Mouse (Mus musculus) neural tube, embryonic 11.5 days (tissue): Measurements from ENCODE around the gene Wipf2. TPM values are rescaled to one million over a fixed set of nuclear protein-coding genes. Genes with fewer than 3 reads are reported as not detected.
"Not testable (repeated sequence)": the region's sequence is repeated elsewhere in the genome, so short reads cannot be mapped to it uniquely, and the experiment has no call there.

Experiments used
- ATAC-seq: fragments of 200-750 bp; cut with Nextera tagmentation; 2 replicates; pipeline ENCODE4 v1.8.0; 2017; ENCODE audit warnings: moderate number of reproducible peaks, mild to moderate bottlenecking, moderate TSS enrichment, moderate library complexity; ENCODE audit not compliant: insufficient read depth, low FRiP score, low TSS enrichment
- DNase-seq: peaks from one replicate; pipeline ENCODE4 v3.0.0-alpha.2; 2015; ENCODE audit warnings: low spot score
- H3K27ac ChIP-seq: fragments of 300-500 bp; sonication (generic); 2 replicates; pipeline ENCODE4 v1.5.1; 2014; ENCODE audit warnings: low read depth, mild to moderate bottlenecking, low read length
- H3K27me3 ChIP-seq: fragments of 300-500 bp; sonication (generic); 2 replicates; pipeline ENCODE4 v1.6.1; 2014; ENCODE audit warnings: mild to moderate bottlenecking, low read length, mixed read lengths; ENCODE audit not compliant: control insufficient read depth, insufficient read depth
- H3K36me3 ChIP-seq: fragments of 300-500 bp; sonication (generic); 2 replicates; pipeline ENCODE4 v1.6.1; 2014; ENCODE audit warnings: mild to moderate bottlenecking, low read length, moderate library complexity, mixed read lengths; ENCODE audit not compliant: control insufficient read depth, insufficient read depth
- H3K4me1 ChIP-seq: fragments of 300-500 bp; sonication (generic); 2 replicates; pipeline ENCODE4 v1.6.1; 2014; ENCODE audit warnings: low read length, mixed read lengths; ENCODE audit not compliant: control insufficient read depth, insufficient read depth
- H3K4me2 ChIP-seq: fragments of 300-500 bp; sonication (generic); 2 replicates; pipeline ENCODE4 v1.6.1; 2014; ENCODE audit warnings: low read depth, mild to moderate bottlenecking, moderate library complexity
- H3K4me3 ChIP-seq: fragments of 300-500 bp; sonication (generic); 2 replicates; pipeline ENCODE4 v1.5.1; 2014; ENCODE audit warnings: low read depth, low read length
- H3K9ac ChIP-seq: fragments of 300-500 bp; sonication (generic); 2 replicates; pipeline ENCODE4 v1.6.1; 2014; ENCODE audit warnings: mild to moderate bottlenecking, low read length
- H3K9me3 ChIP-seq: fragments of 300-500 bp; sonication (generic); 2 replicates; pipeline ENCODE4 v1.6.1; 2016; ENCODE audit warnings: low read length; ENCODE audit not compliant: control insufficient read depth
- WGBS: fragments of 180-500 bp; shearing (Covaris S2); extraction: QIAGEN DNeasy Blood & Tissue Kit; methylation state at CpG from one replicate; pipeline ENCODE4 v1.1.7; 2014; 5-methylcytosine and 5-hydroxymethylcytosine counted together
- polyA plus RNA-seq: library from polyadenylated mRNA; unstranded; fragments of >200 nt; fragmentation: Nextera tagmentation; extraction: Ambion mirVana; gene quantifications from 2 replicates; pipeline ENCODE4 v1.2.1, GENCODE M21; 2014

Gene Wipf2
- polyA plus RNA-seq, 1 experiment from 2014 or later, result 5.6 TPM

DNA sequence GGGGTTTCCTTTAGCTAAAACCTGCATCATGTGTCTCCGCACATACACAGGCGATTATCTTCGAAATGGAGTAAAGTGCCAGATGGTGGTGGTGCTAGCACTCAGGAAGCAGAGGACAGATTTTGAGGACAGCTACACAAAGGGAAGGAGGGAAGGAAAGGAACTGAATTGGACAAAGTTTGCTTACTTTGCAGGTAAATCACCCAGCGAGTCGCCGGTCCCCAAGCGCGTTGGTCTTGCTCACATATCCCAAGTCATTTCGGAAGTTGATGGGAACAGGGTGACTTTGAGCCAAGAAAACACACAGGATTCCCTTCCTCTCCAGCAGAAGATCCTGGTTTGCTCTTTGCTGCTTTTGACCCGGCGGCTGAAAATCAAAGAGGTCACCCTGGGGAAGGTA is 55.6 kb downstream of the Wipf2 start:
- no peak overlapping the region for H3K4me2 ChIP-seq
- H3K9me3 ChIP-seq, result no peaks in the 10 kb centered on the region
- H3K36me3 ChIP-seq, result peaks cover 4% of the 10 kb centered on the region; the same call in 1 of the 2 replicates
- no peak overlapping the region for H3K4me3 ChIP-seq
- no peak overlapping the region for H3K27ac ChIP-seq
- no peak for ATAC-seq
- no peaks in the 10 kb centered on the region for H3K27me3 ChIP-seq
- H3K9ac ChIP-seq, result no peak overlapping the region
- 0 out of 2 replicates have a peak, but pooled peaks cover 6% of the 10 kb centered on the region for H3K4me1 ChIP-seq
- no peak for DNase-seq
- WGBS, result 95% methylated on average over 11 of the region's 11 CpGs

DNA sequence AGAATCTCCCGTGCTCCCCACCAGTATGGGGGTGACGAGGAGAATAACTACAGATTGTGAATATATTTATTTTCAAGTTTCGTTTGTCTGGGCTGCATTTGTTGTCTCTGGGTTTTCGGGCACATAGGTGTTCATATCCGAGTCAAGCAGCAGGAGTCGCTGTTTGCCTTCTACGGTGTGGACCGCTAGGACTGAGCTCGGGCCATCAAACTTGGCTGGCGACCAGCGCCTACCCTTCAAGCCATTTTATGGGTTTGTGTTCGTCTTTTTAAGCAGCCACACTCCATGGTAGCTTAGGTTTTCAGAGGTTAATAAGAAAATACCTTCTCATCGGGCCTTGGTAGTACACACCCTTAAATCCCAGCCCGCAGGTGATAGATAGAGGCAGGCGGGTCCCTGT is 58.4 kb downstream of the Wipf2 start:
- not testable (repeated sequence) for H3K27ac ChIP-seq, H3K4me3 ChIP-seq, H3K27me3 ChIP-seq, H3K9me3 ChIP-seq, H3K36me3 ChIP-seq, H3K4me2 ChIP-seq, H3K9ac ChIP-seq, ATAC-seq
- peaks cover 28% of the 10 kb centered on the region for H3K4me1 ChIP-seq
- 63% methylated on average over 15 of the region's 15 CpGs for WGBS
- peak; percentile 74 for DNase-seq

DNA sequence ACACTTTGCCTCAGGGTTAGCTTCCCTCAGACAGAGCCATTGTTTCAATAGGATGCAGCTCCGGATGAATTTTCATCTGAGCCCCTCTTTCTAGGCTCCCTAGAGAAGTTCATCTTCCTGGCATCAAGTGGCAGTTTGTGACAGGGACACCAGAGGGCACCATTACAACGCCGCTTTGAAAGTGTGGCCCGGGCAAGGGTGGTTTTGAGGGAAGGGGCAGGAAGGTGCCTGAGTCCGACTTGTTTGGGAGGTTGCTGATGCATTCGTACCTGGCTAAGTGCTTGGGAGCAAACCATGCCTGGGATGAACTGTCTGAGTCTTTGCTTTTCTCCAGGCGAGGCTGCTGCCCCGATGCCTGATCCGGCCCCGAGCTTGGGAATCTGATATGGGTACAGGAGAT is 58.9 kb downstream of the Wipf2 start:
- H3K27ac ChIP-seq, H3K4me2 ChIP-seq, ATAC-seq: not testable (repeated sequence)

DNA sequence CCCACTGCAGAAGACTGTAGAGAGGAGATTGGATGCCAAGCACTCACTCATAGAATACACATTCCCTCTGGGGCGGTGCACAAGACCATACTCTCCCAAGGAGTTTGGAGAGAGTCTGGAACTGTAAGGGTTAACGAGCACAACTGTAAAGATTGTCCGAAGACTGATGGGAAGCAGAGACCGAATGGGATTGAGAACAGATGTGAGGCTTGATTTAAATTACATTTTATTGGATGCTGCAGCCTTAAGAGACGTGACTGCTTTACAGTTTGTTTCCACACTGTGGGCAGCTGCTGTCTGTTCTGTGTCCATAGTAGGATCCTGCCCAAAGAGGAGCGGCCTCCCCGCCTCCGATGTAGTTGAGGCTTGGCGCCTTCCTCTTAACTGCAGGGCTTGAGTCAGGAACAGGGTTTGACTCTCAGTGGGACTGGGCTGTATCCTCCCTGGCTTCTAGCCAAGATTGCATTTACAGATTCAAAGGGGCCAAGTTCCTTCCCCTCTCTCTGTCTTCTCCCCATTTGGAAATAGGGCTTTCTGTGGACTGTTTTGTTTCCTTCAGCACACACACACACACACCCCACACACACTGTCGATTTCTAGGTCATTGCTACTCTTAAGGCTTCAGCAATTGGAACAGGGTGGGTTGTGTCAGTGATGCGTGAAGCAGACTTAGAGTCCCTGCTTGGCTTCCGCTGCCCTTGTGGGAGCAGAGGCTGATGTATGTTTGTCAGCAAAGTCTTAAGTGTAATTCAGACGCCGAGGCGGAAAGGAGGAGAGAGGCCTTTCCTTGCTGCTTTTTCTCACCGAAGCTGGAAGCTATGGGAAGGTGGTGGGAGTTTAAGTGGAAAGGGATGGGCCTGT is 59.6 kb downstream of the Wipf2 start:
- not testable (repeated sequence) for H3K9ac ChIP-seq, H3K4me3 ChIP-seq, ATAC-seq, H3K9me3 ChIP-seq, H3K27me3 ChIP-seq, H3K36me3 ChIP-seq, H3K4me2 ChIP-seq, DNase-seq
- Histone ChIP-seq H3K4me1 (peaks cover 35% of the 10 kb centered on the region), H3K27ac (0 out of 2 replicates have a peak overlapping the region, but pooled peaks have one; percentile 34)
- WGBS, result 54% methylated on average over 16 of the region's 16 CpGs

More for the DNA sequence above, 58.9 kb downstream of the Wipf2 start:
- H3K27me3 ChIP-seq, H3K9ac ChIP-seq, H3K36me3 ChIP-seq, H3K4me3 ChIP-seq, H3K9me3 ChIP-seq: not testable (repeated sequence)
- DNase-seq, result peak; percentile 81
- 43% methylated on average over 10 of the region's 10 CpGs for WGBS
- H3K4me1 ChIP-seq, result peaks cover 29% of the 10 kb centered on the region

DNA sequence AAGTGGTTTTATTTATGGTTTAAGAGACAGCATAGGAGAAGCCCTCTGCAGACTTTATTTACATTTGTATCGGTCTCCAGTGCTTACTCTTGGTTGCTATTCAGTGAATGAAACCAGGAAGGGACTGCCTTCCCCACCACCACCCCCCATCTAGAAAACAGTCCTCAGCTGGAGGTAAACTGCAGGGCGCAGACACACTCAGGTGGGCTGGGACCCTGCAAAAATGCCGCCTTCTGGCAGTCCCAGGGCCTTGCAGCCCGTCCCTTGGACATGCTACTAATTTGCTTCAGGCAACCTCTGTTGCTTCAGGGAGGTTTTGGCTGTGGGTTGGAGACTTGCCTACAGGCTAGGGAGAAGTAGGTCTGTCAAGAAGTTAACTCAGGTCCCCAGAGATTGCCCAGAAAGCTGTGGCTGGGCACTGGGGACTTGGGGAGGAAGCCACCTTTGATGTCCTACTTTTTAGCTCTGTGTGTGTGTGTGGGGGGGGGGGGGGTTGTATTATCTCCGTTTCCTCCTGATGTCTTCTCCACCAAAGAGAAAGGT is 61.3 kb downstream of the Wipf2 start:
- no peaks in the 10 kb centered on the region for H3K9me3 ChIP-seq
- no peak overlapping the region for H3K4me3 ChIP-seq
- H3K27me3 ChIP-seq, result no peaks in the 10 kb centered on the region
- H3K27ac ChIP-seq, result peak overlapping the region; percentile 28
- peaks cover 49% of the 10 kb centered on the region for H3K4me1 ChIP-seq
- 34% methylated on average over 5 of the region's 5 CpGs for WGBS
- no peaks in the 10 kb centered on the region; the same call in 1 of the 2 replicates for H3K36me3 ChIP-seq
- no peak overlapping the region for H3K4me2 ChIP-seq
- DNase-seq (no peak), ATAC-seq (no peak)
- no peak overlapping the region for H3K9ac ChIP-seq

DNA sequence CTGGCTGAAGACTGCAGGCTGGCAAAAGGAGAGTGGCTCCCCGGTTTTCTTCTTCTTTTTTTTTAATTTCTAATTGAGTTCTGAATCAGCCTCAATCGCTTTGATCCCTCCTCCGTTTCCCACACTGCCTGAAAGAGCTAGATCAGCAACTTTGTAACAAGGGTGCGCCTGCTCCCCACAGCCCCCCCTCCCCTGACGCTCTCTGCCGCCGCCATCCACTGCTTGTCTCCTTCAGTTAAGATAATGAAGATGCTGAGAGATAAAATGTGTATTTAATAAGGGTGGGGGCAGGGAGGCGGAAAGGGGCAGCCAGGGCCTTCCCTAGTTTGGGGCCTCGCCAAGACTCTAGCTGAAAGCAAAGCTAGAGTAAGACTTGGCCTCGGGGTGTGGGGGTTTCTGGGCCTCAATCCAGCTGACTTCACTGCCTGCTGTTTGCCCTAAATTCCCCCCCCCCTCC is 61.9 kb downstream of the Wipf2 start:
- H3K4me3 ChIP-seq, result no peak overlapping the region
- DNase-seq, result peak; percentile 49
- H3K9me3 ChIP-seq, result no peaks in the 10 kb centered on the region
- no peak for ATAC-seq
- peaks cover 54% of the 10 kb centered on the region for H3K4me1 ChIP-seq
- peak overlapping the region; percentile 63 for H3K27ac ChIP-seq
- WGBS, result 12% methylated on average over 10 of the region's 10 CpGs
- H3K27me3 ChIP-seq, result no peaks in the 10 kb centered on the region
- peak overlapping the region; percentile 27 for H3K4me2 ChIP-seq
- no peaks in the 10 kb centered on the region for H3K36me3 ChIP-seq
- H3K9ac ChIP-seq, result peak overlapping the region; percentile 32; the same call in 1 of the 2 replicates

DNA sequence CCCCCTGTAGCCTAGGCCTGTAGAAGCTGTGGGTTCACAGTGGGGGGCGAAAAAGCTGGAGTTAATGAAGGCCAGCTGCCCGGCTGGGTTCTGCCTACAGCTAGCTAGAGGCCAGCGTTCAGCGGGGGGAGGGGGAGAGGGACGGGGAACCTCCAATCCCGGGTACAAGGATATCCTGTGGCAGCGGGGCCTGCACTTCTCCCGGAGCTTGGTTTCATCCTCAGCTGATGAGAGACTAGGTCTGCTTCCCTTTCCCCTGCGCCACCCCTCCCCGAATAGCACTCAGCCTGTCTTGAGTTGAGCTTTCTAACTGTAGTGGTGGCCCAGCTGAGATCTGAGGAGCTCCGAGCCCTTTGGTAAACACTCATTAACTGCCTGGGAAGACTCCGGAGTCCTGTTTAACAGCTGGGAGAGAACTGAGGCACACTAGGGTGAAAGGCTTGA is 62.5 kb downstream of the Wipf2 start:
- H3K27ac ChIP-seq, result peak overlapping the region; percentile 63
- peaks cover 58% of the 10 kb centered on the region for H3K4me1 ChIP-seq
- no peaks in the 10 kb centered on the region for H3K9me3 ChIP-seq
- ATAC-seq, result no peak
- H3K4me3 ChIP-seq, result no peak overlapping the region
- peak overlapping the region; percentile 32; the same call in 1 of the 2 replicates for H3K9ac ChIP-seq
- H3K4me2 ChIP-seq, result peak overlapping the region; percentile 27
- peak; percentile 84 for DNase-seq
- WGBS, result 3% methylated on average over 12 of the region's 12 CpGs
- no peaks in the 10 kb centered on the region for H3K27me3 ChIP-seq
- H3K36me3 ChIP-seq, result no peaks in the 10 kb centered on the region

DNA sequence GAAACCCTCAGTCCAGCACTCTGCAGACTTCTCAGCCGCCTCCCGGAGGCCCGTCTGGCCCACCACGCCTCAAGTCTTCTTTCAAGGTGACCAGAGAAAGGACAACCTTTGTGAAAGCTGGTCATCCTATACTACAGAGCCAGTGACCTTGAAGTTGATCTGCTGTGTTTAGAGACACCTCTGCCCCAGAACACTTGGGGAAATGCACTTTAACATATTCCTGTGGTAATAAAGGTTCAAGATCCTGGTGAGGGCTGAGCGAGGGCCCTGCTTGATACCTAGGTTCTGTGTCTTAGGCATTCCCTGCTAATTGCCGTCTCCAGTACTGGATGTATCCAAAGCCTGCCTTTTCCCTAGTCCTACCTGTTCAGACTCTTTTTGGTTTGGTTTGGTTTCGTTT is 63.1 kb downstream of the Wipf2 start:
- H3K27ac ChIP-seq, result peak overlapping the region; percentile 63
- H3K27me3 ChIP-seq, result no peaks in the 10 kb centered on the region
- no peak for DNase-seq
- 0 out of 2 replicates have a peak overlapping the region, but pooled peaks have one; percentile 32 for H3K9ac ChIP-seq
- no peak overlapping the region for H3K4me2 ChIP-seq
- no peak overlapping the region for H3K4me3 ChIP-seq
- H3K9me3 ChIP-seq, result no peaks in the 10 kb centered on the region
- H3K36me3 ChIP-seq, result no peaks in the 10 kb centered on the region
- WGBS, result 58% methylated on average over 7 of the region's 7 CpGs
- H3K4me1 ChIP-seq, result peaks cover 65% of the 10 kb centered on the region
- no peak for ATAC-seq
